Mouse (Mus musculus) ES-Bruce4 (cell line): ENCODE data around the gene Kif7. TPM values are rescaled to one million over a fixed set of nuclear protein-coding genes. Genes with fewer than 3 reads are reported as not detected.

Experiments
- H3K27ac ChIP-seq: 2 replicates; pipeline ENCODE4 v1.5.1; 2012; ENCODE audit warnings: low read length, inconsistent platforms; ENCODE audit not compliant: insufficient read depth
- H3K27me3 ChIP-seq: 2 replicates; pipeline ENCODE4 v1.6.1; 2012; ENCODE audit warnings: mild to moderate bottlenecking, low read length, inconsistent platforms; ENCODE audit not compliant: control insufficient read depth, poor library complexity, insufficient read depth, severe bottlenecking
- H3K36me3 ChIP-seq: 2 replicates; pipeline ENCODE4 v1.6.1; 2012; ENCODE audit warnings: inconsistent platforms, mild to moderate bottlenecking, low read length, moderate library complexity; ENCODE audit not compliant: control insufficient read depth, poor library complexity, insufficient read depth, severe bottlenecking
- H3K4me1 ChIP-seq: one replicate; pipeline ENCODE4 v1.8.1; 2011; ENCODE audit warnings: low read length; ENCODE audit not compliant: control insufficient read depth, insufficient read depth
- H3K4me3 ChIP-seq: 2 replicates; pipeline ENCODE4 v1.5.1; 2011; ENCODE audit warnings: low read depth, mild to moderate bottlenecking, low read length
- H3K9ac ChIP-seq: 2 replicates; pipeline ENCODE4 v1.6.1; 2012; ENCODE audit warnings: low read depth, mild to moderate bottlenecking, inconsistent platforms; ENCODE audit not compliant: poor library complexity, severe bottlenecking
- H3K9me3 ChIP-seq: replicated peaks from 2 replicates; pipeline ENCODE4 v1.6.1; 2012; ENCODE audit warnings: mild to moderate bottlenecking, low read length, inconsistent platforms; ENCODE audit not compliant: control insufficient read depth, poor library complexity, insufficient read depth, severe bottlenecking
- CTCF ChIP-seq: IDR thresholded peaks from one replicate; pipeline ENCODE4 v1.8.1; 2011; ENCODE audit warnings: low read depth, low read length
- EP300 ChIP-seq: IDR thresholded peaks from 2 replicates; pipeline ENCODE4 v1.6.1; 2011; ENCODE audit warnings: low read depth, low read length; ENCODE audit not compliant: insufficient read depth
- POLR2A ChIP-seq: IDR thresholded peaks from one replicate; pipeline ENCODE4 v1.8.1; 2011; ENCODE audit warnings: low read length; ENCODE audit not compliant: insufficient read depth
- polyA plus RNA-seq: library from polyadenylated mRNA; stranded (reverse); fragments of >200 nt; gene quantifications from 2 replicates; pipeline ENCODE4 v1.2.4, GENCODE M21; 2011; ENCODE audit warnings: low read depth; ENCODE audit not compliant: missing spikeins, insufficient read depth, insufficient read length

The Kif7 gene
- 4.1 and 5.1 TPM in 2 replicates for polyA plus RNA-seq

DNA sequence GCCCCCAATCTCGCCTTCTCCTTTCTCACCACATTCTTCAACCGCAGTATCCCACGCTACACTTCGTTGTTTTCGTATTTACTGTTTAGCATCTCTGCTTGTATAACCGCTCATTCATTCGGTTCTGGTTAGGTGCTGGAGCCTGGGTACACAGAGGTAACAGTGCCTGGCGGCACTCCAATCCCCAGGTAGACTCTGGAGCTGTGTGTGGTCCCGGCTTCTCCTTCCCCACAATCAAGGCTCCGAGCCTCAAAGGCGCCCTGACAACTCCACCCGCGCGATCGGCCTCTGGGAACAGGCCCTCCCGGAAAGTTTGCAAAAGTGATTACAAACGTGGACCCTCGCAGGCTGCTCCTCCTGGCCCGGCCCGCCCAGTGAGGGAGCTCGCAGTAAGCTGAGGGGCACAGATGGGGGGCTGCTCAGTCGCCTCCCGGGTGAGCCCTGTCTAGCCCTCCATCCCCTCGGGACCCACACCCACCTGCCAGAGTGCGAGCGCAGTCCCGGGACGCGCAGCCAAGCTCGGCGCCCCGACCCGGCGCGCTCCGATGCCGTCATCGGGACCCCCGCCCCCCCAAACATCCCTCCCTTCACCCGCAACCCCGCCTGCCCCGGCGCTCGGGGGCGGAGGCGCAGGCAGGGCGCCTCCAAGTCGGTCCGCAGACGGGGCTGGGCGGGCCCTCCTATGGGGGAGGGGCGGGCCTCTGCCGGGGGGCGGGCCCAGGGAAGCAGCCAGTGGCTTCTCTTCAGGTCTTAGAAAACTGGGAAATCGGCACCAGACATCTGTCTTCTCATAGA, at the start of gene Kif7:
Kif7 (minus strand) TSS at position 534 of the 795 bp plus-strand sequence.
- no peaks in the 10 kb centered on the region for H3K27me3 ChIP-seq
- TF ChIP-seq POLR2A (no peak), EP300 (no peak), CTCF (no peak)
- no peaks in the 10 kb centered on the region for H3K36me3 ChIP-seq
- H3K27ac ChIP-seq: no peak within 1 kb of the TSS
- peak within 1 kb of the TSS; percentile 97 for H3K4me3 ChIP-seq
- H3K9me3 ChIP-seq: no peaks in the 10 kb centered on the region
- H3K4me1 ChIP-seq: no peaks in the 10 kb centered on the region
- H3K9ac ChIP-seq: peak within 1 kb of the TSS; percentile 82

DNA sequence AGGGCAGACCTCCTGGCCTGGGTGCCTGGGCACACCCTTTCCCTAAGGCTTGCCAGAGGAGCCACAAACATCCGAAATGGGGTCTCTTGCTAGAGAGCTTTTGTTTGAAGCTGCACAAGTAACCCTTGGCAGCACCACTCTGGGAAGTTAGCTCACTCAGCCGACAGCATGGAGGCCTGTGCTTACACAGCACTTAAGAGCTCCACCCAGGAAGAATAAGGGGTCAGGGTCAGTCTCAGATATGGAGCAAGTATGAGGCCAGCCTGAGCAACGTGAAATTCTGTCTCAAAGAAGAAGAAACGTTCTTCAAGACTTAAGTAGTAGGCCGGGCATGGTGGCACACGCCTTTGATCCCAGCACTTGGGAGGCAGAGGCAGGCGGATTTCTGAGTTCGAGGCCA, 46.6 kb upstream of the Kif7 start:
- no peak overlapping the region for H3K9ac ChIP-seq
- H3K9me3 ChIP-seq: no peaks in the 10 kb centered on the region
- H3K4me3 ChIP-seq: no peak overlapping the region
- no peaks in the 10 kb centered on the region for H3K27me3 ChIP-seq
- no peaks in the 10 kb centered on the region for H3K4me1 ChIP-seq
- H3K36me3 ChIP-seq: no peaks in the 10 kb centered on the region
- H3K27ac ChIP-seq: no peak overlapping the region
- no peak for TF ChIP-seq EP300
- TF ChIP-seq CTCF: no peak
- no peak for TF ChIP-seq POLR2A

DNA sequence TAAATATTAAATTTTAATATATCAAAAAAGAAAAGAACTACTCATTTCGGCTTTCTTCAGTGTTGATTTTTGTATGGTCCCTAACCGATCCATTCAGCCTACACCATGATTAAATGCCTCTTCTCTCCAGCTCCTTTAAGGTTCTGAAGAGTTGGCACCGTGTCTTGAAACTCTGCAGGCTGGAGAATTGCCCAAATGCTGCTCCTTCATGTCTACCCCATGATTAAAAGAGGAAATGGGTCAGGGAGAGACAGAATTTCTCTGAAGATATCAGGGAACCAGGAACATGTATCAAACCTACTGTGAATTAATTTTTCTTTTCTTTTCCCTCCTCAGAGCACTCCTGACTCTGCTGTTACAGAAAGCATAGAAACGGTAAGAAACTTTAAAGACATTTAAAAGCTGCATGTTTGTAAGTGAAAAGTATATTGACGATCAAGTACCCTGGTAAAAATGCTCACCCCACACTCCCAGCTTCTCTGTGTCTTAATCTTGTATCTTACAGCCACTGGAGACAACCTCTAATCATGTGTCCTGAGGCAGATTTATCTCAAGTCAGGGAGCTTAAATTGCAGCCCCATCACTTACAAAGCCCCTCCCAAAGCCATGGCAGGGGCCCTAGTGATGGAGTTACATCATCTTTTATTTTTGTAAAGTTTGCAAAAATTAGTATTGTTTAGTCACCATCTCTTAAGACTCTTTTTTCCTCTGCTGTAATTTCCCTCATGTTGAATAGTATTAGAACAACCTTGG, 45.8 kb upstream of the Kif7 start:
- TF ChIP-seq POLR2A (no peak), CTCF (no peak), EP300 (no peak)
- no peaks in the 10 kb centered on the region for H3K9me3 ChIP-seq
- H3K27ac ChIP-seq: no peak overlapping the region
- H3K4me1 ChIP-seq: no peaks in the 10 kb centered on the region
- no peak overlapping the region for H3K4me3 ChIP-seq
- no peaks in the 10 kb centered on the region for H3K27me3 ChIP-seq
- no peak overlapping the region for H3K9ac ChIP-seq
- no peaks in the 10 kb centered on the region for H3K36me3 ChIP-seq

DNA sequence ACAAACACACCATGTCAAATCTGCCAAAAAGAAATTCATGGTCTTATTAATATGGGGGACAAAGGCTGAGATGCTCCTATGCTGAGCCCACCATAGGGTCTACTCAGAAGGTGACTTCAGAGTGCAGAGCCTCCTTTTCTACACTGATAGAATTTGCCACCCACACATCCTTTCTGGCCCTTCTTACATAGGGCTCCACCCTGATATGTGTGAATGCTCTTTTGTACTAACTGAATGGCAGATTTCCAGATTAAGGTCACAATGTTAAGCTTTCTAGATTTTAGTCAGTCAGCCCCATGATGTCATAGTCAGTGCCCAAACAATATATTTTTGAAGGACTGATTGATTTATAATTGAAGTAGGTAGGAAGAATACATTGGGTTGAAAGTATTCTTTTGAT, 44.2 kb upstream of the Kif7 start:
- TF ChIP-seq CTCF (no peak), POLR2A (no peak), EP300 (no peak)
- no peaks in the 10 kb centered on the region for H3K27me3 ChIP-seq
- H3K4me1 ChIP-seq: no peaks in the 10 kb centered on the region
- H3K9me3 ChIP-seq: no peaks in the 10 kb centered on the region
- no peak overlapping the region for H3K9ac ChIP-seq
- no peak overlapping the region for H3K4me3 ChIP-seq
- no peak overlapping the region for H3K27ac ChIP-seq
- H3K36me3 ChIP-seq: no peaks in the 10 kb centered on the region

DNA sequence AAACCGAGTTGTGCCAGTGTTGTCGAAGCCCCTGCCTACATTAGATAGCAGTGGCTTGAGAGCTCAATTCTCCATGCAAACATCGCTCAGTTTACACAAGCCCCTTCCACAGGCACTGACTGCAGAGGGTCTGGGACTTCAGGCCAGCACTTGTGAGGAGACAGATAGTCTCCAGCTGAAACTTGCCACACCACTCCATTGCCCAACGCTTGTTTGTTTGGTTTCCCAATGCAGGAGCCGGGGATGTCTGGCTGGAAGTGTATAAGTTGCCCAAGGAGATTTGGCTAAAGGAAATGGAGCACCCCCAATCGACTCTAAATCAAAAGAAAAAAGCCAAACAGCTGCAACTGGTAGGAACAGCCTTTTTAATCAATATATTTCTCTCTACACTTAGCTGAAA, 42.7 kb upstream of the Kif7 start:
- Histone ChIP-seq H3K9ac (no peak overlapping the region), H3K9me3 (no peaks in the 10 kb centered on the region), H3K4me3 (no peak overlapping the region), H3K27me3 (no peaks in the 10 kb centered on the region), H3K36me3 (no peaks in the 10 kb centered on the region), H3K4me1 (no peaks in the 10 kb centered on the region), H3K27ac (no peak overlapping the region)
- no peak for TF ChIP-seq EP300
- TF ChIP-seq POLR2A: no peak
- no peak for TF ChIP-seq CTCF

DNA sequence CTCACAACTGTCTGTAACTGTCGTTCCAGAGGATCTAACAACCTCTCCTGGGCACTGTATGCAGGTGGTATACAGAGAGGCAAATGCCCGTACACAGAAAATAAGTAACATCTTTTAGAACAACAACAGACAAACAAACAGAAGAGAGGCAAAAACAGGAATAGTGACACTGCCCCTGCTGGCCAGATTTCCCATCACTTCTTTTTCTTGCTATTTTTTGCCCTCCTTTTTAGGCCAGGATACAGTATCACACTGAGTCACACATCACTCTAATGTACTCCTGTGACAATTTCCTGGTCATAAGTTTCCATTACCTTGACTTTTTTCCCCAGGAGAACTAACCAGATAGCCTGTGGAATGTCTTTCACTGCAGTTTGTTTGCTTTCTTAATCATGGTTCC, 40.8 kb upstream of the Kif7 start:
- H3K4me3 ChIP-seq: no peak overlapping the region
- no peak for TF ChIP-seq CTCF
- no peak for TF ChIP-seq POLR2A
- no peak for TF ChIP-seq EP300
- H3K27me3 ChIP-seq: no peaks in the 10 kb centered on the region
- no peaks in the 10 kb centered on the region for H3K36me3 ChIP-seq
- no peaks in the 10 kb centered on the region for H3K9me3 ChIP-seq
- H3K9ac ChIP-seq: no peak overlapping the region
- H3K4me1 ChIP-seq: no peaks in the 10 kb centered on the region
- H3K27ac ChIP-seq: no peak overlapping the region
